Mouse (Mus musculus): ENCODE results near the gene Grcc10. TPM values are rescaled to one million over a fixed set of nuclear protein-coding genes. Genes with fewer than 3 reads are reported as not detected.

Grcc10 gene
- polyA plus RNA-seq, 1 experiment from 2014 or later = 848 TPM

- Histone ChIP-seq H3K4me3 (ENCODE audit: low read depth, low read length) (no peak overlapping the region), H3K36me3 (ENCODE audit: control insufficient read depth, insufficient read depth, low read length) (no peaks in the 10 kb centered on the region), H3K27ac (ENCODE audit: low read depth, low read length) (no peak overlapping the region), H3K4me2 (ENCODE audit: low read length) (peak overlapping the region; percentile 65), H3K27me3 (replicated peaks; ENCODE audit: control insufficient read depth, insufficient read depth, low read length) (no peaks in the 10 kb centered on the region), H3K4me1 (ENCODE audit: control insufficient read depth, insufficient read depth, low read length) (peaks cover 30% of the 10 kb centered on the region), H3K9me3 (replicated peaks; ENCODE audit: control insufficient read depth, low read length) (no peaks in the 10 kb centered on the region), H3K9ac (ENCODE audit: low read length) (no peak overlapping the region)
- ATAC-seq (no peak), DNase-seq (ENCODE audit: low spot score) (peak; percentile 82)
- 3% methylated on average over 5 of the region's 5 CpGs for WGBS
Measured at GRCm38 (mm10) chr6:124759259-124759658, 18.1 kb upstream of the Grcc10 start.

- Histone ChIP-seq H3K9me3 (replicated peaks; ENCODE audit: control insufficient read depth, low read length) (no peaks in the 10 kb centered on the region), H3K27ac (ENCODE audit: low read depth, low read length) (peak overlapping the region; percentile 97), H3K9ac (ENCODE audit: low read length) (no peak overlapping the region), H3K4me1 (ENCODE audit: control insufficient read depth, insufficient read depth, low read length) (peaks cover 34% of the 10 kb centered on the region), H3K36me3 (ENCODE audit: control insufficient read depth, insufficient read depth, low read length) (no peaks in the 10 kb centered on the region), H3K4me3 (ENCODE audit: low read depth, low read length) (no peak overlapping the region), H3K4me2 (ENCODE audit: low read length) (peak overlapping the region; percentile 65), H3K27me3 (replicated peaks; ENCODE audit: control insufficient read depth, insufficient read depth, low read length) (no peaks in the 10 kb centered on the region)
- WGBS = 51% methylated on average over 2 of the region's 2 CpGs
- ATAC-seq (no peak), DNase-seq (ENCODE audit: low spot score) (no peak)
Measured at GRCm38 (mm10) chr6:124758849-124759232, 17.7 kb upstream of the Grcc10 start.

- Histone ChIP-seq H3K9me3 (replicated peaks; ENCODE audit: control insufficient read depth, low read length) (no peaks in the 10 kb centered on the region), H3K36me3 (ENCODE audit: control insufficient read depth, insufficient read depth, low read length) (peaks cover 4% of the 10 kb centered on the region; the same call in 1 of the 2 replicates), H3K9ac (ENCODE audit: low read length) (peak overlapping the region; percentile 96), H3K27me3 (replicated peaks; ENCODE audit: control insufficient read depth, insufficient read depth, low read length) (no peaks in the 10 kb centered on the region), H3K27ac (ENCODE audit: low read depth, low read length) (peak overlapping the region; percentile 97), H3K4me3 (ENCODE audit: low read depth, low read length) (peak overlapping the region; percentile 81), H3K4me1 (ENCODE audit: control insufficient read depth, insufficient read depth, low read length) (peaks cover 39% of the 10 kb centered on the region), H3K4me2 (ENCODE audit: low read length) (peak overlapping the region; percentile 65)
- ATAC-seq (peak; percentile 30), DNase-seq (ENCODE audit: low spot score) (peak; percentile 80)
- WGBS = 21% methylated on average over 5 of the region's 5 CpGs
Measured at GRCm38 (mm10) chr6:124757909-124758848, 17.0 kb upstream of the Grcc10 start.

- Histone ChIP-seq H3K9ac (ENCODE audit: low read length) (peak overlapping the region; percentile 96), H3K4me3 (ENCODE audit: low read depth, low read length) (peak overlapping the region; percentile 81), H3K4me2 (ENCODE audit: low read length) (peak overlapping the region; percentile 65), H3K9me3 (replicated peaks; ENCODE audit: control insufficient read depth, low read length) (no peaks in the 10 kb centered on the region), H3K27ac (ENCODE audit: low read depth, low read length) (peak overlapping the region; percentile 97), H3K27me3 (replicated peaks; ENCODE audit: control insufficient read depth, insufficient read depth, low read length) (no peaks in the 10 kb centered on the region), H3K36me3 (ENCODE audit: control insufficient read depth, insufficient read depth, low read length) (peaks cover 5% of the 10 kb centered on the region; the same call in 1 of the 2 replicates), H3K4me1 (ENCODE audit: control insufficient read depth, insufficient read depth, low read length) (peaks cover 39% of the 10 kb centered on the region)
- WGBS = 2% methylated on average over 5 of the region's 5 CpGs
- ATAC-seq = no peak
- DNase-seq (ENCODE audit: low spot score) = no peak
Measured at GRCm38 (mm10) chr6:124757351-124757880, 16.2 kb upstream of the Grcc10 start.

- peak overlapping the region; percentile 96 for H3K9ac ChIP-seq (ENCODE audit: low read length)
- H3K27ac ChIP-seq (ENCODE audit: low read depth, low read length) = peak overlapping the region; percentile 97
- no peaks in the 10 kb centered on the region for H3K9me3 ChIP-seq (replicated peaks; ENCODE audit: control insufficient read depth, low read length)
- H3K4me1 ChIP-seq (ENCODE audit: control insufficient read depth, insufficient read depth, low read length) = peaks cover 39% of the 10 kb centered on the region
- ATAC-seq = peak; percentile 72
- peak; percentile 85 for DNase-seq (ENCODE audit: low spot score)
- peak overlapping the region; percentile 65 for H3K4me2 ChIP-seq (ENCODE audit: low read length)
- under 1% methylated on average over 51 of the region's 54 CpGs for WGBS
- peak overlapping the region; percentile 81 for H3K4me3 ChIP-seq (ENCODE audit: low read depth, low read length)
- peaks cover 5% of the 10 kb centered on the region; the same call in 1 of the 2 replicates for H3K36me3 ChIP-seq (ENCODE audit: control insufficient read depth, insufficient read depth, low read length)
- no peaks in the 10 kb centered on the region for H3K27me3 ChIP-seq (replicated peaks; ENCODE audit: control insufficient read depth, insufficient read depth, low read length)
Measured at GRCm38 (mm10) chr6:124756652-124757350, 15.6 kb upstream of the Grcc10 start.

GRCm38 (mm10) chr6:124755831-124756595 lies 14.8 kb upstream of the Grcc10 start, which contains the start of the genes Gm45234 and Atn1:
Gene Gm45234, minus strand, starts transcription at chr6:124756021.
Gene Atn1, minus strand, starts transcription at chr6:124756524.
- peak within 1 kb of the TSS; percentile 81 for H3K4me3 ChIP-seq (ENCODE audit: low read depth, low read length)
- peak within 1 kb of the TSS; percentile 65 for H3K4me2 ChIP-seq (ENCODE audit: low read length)
- ATAC-seq = peak; percentile 65
- under 1% methylated on average over 42 of the region's 100 CpGs for WGBS
- DNase-seq (ENCODE audit: low spot score) = peak; percentile 79
- no peaks in the 10 kb centered on the region for H3K9me3 ChIP-seq (replicated peaks; ENCODE audit: control insufficient read depth, low read length)
- peak within 1 kb of the TSS; percentile 97 for H3K27ac ChIP-seq (ENCODE audit: low read depth, low read length)
- peaks cover 39% of the 10 kb centered on the region for H3K4me1 ChIP-seq (ENCODE audit: control insufficient read depth, insufficient read depth, low read length)
- no peaks in the 10 kb centered on the region for H3K27me3 ChIP-seq (replicated peaks; ENCODE audit: control insufficient read depth, insufficient read depth, low read length)
- peaks cover 5% of the 10 kb centered on the region; the same call in 1 of the 2 replicates for H3K36me3 ChIP-seq (ENCODE audit: control insufficient read depth, insufficient read depth, low read length)
- H3K9ac ChIP-seq (ENCODE audit: low read length) = peak within 1 kb of the TSS; percentile 96

- H3K4me3 ChIP-seq (ENCODE audit: low read depth, low read length) = peak overlapping the region; percentile 81
- WGBS = 0% methylated on average over 3 of the region's 3 CpGs
Measured at GRCm38 (mm10) chr6:124755306-124755705, 14.1 kb upstream of the Grcc10 start.

GRCm38 (mm10) chr6:124753861-124754260 lies 12.7 kb upstream of the Grcc10 start:
- no peak for ATAC-seq
- H3K4me2 ChIP-seq (ENCODE audit: low read length) = peak overlapping the region; percentile 1; the same call in 1 of the 2 replicates
- H3K27ac ChIP-seq (ENCODE audit: low read depth, low read length) = no peak overlapping the region
- H3K9ac ChIP-seq (ENCODE audit: low read length) = no peak overlapping the region
- no peaks in the 10 kb centered on the region for H3K9me3 ChIP-seq (replicated peaks; ENCODE audit: control insufficient read depth, low read length)
- DNase-seq (ENCODE audit: low spot score) = no peak
- H3K4me3 ChIP-seq (ENCODE audit: low read depth, low read length) = no peak overlapping the region
- peaks cover 36% of the 10 kb centered on the region for H3K4me1 ChIP-seq (ENCODE audit: control insufficient read depth, insufficient read depth, low read length)
- 95% methylated on average over 2 of the region's 2 CpGs for WGBS
- H3K27me3 ChIP-seq (replicated peaks; ENCODE audit: control insufficient read depth, insufficient read depth, low read length) = no peaks in the 10 kb centered on the region
- H3K36me3 ChIP-seq (ENCODE audit: control insufficient read depth, insufficient read depth, low read length) = peaks cover 17% of the 10 kb centered on the region

More at GRCm38 (mm10) chr6:124755306-124755705, 14.1 kb upstream of the Grcc10 start:
- no peak for ATAC-seq
- Histone ChIP-seq H3K4me1 (ENCODE audit: control insufficient read depth, insufficient read depth, low read length) (peaks cover 39% of the 10 kb centered on the region), H3K9ac (ENCODE audit: low read length) (peak overlapping the region; percentile 96), H3K9me3 (replicated peaks; ENCODE audit: control insufficient read depth, low read length) (no peaks in the 10 kb centered on the region), H3K4me2 (ENCODE audit: low read length) (peak overlapping the region; percentile 65), H3K27ac (ENCODE audit: low read depth, low read length) (peak overlapping the region; percentile 97), H3K27me3 (replicated peaks; ENCODE audit: control insufficient read depth, insufficient read depth, low read length) (no peaks in the 10 kb centered on the region), H3K36me3 (ENCODE audit: control insufficient read depth, insufficient read depth, low read length) (peaks cover 5% of the 10 kb centered on the region; the same call in 1 of the 2 replicates)
- no peak for DNase-seq (ENCODE audit: low spot score)
